Mouse (Mus musculus) ES-E14 (cell line): Measurements from ENCODE around the gene Arpc1b.

Experiments
- CHD2 ChIP-seq: IDR thresholded peaks from 2 replicates; pipeline ENCODE4 v1.6.1; 2014; ENCODE audit warnings: mild to moderate bottlenecking, low read depth, low read length, inconsistent platforms
- ZC3H11A ChIP-seq: IDR thresholded peaks from 2 replicates; pipeline ENCODE4 v1.6.1; 2012; ENCODE audit warnings: low read depth, mild to moderate bottlenecking, inconsistent platforms, low read length, borderline replicate concordance

GRCm38 (mm10) chr5:145068863-145069262 lies 45.2 kb upstream of the Arpc1b start:
- TF ChIP-seq CHD2, result no peak
- TF ChIP-seq ZC3H11A, result no peak
